Mouse (Mus musculus): ENCODE measurements around the gene Gm10643.

Gm10643 gene

GRCm38 (mm10) chr8:84071921-84072320 is 7.0 kb upstream of the Gm10643 start:
- DNase-seq (ENCODE audit: low spot score), result no peak

DNA sequence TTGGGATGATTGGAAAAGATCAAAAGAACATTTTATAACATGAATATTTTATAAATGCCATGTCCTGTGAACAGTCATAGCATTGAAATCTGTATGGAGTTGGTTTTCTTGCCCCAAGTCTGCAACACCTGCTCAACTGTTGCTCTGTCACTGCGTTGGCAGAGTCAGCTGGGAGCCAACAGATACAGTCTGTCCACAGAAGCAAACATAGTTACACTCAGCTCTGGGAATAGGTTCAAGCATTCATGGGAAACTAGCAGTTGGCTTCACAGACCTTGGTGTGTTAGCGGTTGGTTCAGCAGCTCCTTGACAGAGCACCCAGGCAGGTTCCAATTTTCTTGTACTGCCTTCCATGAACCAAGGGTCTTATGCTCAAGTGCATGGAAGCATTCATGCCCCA is 5.7 kb upstream of the Gm10643 start:
- no peak for DNase-seq (ENCODE audit: low spot score)

DNA sequence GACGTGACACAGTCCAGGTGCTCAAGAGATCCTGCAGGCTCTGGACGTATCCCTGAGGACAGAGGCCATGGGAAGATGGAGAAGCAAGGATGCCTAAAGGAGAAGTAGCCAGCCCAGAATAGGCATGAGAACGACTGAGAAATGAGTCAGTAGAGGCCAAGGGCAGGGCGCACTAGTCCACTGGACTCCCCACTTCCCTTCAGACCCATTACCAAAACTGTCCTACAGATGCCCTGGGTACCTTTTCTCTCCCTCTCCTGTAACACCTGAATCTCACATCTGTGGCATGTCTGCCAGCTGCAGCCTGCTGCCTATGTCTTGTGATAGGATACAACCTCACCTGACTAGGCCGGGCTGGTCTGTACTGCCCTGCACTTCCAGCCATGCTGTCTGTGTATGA is 5.3 kb upstream of the Gm10643 start:
- DNase-seq (ENCODE audit: low spot score), result no peak

DNA sequence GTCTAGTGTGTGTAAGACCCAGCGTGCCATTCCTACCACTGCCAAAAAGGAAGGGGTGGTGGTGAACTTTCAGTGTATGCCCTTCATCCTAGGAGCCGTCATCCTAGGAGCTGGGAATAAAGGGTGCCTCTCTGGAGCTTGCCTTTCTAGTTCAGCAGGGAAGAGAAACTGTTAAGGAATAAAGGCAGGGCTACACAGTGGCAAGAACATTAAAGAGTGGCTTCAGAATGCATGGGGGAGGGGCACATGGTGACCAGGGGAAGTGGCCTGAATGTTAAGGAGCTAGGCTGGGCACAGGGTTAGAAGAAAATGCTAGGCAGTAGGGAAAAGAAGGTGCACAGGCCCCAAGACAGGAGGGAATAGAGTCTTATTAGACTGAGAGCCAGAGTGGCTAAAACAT is 4.8 kb upstream of the Gm10643 start:
- no peak for DNase-seq (ENCODE audit: low spot score)

DNA sequence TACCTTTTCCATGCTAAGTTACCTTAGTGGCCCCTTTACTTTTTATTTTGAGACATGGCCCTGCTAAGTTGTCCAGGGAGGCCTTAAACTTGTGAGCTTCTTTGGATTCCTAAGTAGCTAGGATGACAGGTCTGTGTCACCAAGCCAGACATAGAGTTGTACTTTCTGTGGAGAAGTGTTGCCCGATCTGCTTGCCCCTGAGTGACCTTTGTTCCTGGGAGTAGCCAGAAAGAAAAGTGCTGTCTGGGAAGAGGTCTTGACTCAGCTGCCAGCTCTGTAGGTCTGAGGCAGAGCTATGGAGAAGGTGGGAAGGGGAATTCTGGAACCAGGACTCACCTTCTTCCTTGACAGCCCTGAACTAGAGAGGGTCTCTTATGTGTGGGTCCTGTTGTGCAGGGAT is 4.2 kb upstream of the Gm10643 start:
- DNase-seq (ENCODE audit: low spot score), result no peak

- DNase-seq (ENCODE audit: low spot score), result no peak
Measured at GRCm38 (mm10) chr8:84068316-84069035, 3.5 kb upstream of the Gm10643 start.

- no peak for DNase-seq (ENCODE audit: low spot score)
Measured at GRCm38 (mm10) chr8:84067911-84068310, 3.0 kb upstream of the Gm10643 start.

GRCm38 (mm10) chr8:84067047-84067573 is 2.2 kb upstream of the Gm10643 start:
- DNase-seq (ENCODE audit: low spot score), result peak; percentile 94

- peak; percentile 100 for DNase-seq (ENCODE audit: low spot score)
Measured at GRCm38 (mm10) chr8:84066291-84066930, 1.5 kb upstream of the Gm10643 start, which contains the start of gene Rfx1. Gene Rfx1, plus strand, starts transcription at chr8:84066834.

DNA sequence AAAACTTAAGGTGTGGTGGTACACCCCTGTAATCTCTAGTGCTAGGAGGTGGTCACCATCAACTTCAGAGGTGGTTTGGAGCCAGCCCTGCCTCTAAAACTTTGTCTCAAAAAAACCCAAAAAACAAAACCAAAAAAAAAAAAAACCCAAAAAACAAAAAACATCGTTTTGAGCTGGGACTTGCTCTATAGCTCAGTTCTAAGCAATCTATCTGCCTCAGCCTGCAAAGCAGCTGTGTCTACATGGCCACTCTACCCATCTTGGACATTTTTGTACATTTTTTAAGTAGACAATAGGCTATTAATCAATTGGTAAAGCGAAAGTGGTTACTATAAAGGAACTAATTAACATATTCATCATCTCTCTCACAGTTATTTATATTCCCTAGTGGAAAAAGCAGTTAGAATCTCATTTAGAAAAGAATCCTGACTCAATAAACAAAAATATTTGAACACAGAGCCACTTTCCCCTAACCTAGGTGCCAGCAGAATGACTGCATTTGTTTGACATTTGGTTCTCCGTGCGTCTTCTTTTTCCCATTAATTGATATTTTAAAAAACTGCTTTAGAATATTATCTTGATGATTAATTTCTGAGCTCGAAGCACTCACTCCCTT is 628 bp upstream of the Gm10643 start:
- no peak for DNase-seq (ENCODE audit: low spot score)

DNA sequence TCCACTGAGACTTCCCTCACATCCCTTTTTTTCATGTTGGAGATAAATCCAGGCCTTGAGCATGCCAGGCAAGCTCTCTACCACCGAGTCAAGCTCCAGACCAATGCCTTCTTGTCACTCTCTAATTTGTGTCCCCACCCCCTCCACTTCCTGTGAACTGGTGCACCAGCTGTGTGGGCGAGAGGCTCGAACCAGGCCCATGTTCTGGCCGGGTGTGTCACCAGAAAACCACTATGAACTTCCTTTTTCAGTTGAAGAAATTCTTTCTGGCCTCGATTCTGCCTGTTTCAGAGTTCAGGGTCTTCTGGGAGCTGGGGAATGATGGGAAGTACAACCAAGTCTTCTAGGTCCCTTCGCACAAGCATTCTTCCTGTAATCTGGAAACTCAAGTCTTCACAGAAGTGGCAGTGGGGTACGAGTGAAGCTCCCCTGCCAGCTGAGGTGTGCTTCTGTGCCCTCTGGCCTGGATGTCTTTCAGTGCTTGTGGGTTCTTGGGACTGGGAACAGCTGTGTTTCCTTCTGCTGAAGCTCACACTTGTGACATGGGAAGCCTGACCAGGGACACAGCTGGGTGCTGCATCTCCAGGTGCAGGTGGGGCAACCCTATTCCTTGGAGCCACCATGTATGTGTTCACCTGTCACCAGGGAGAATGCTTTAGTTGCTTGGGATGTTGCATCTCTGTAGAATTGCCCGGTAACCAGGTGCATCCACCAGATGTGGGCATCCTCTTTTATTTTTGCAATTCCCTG is 901 bp downstream of the Gm10643 start:
- peak; percentile 75 for DNase-seq (ENCODE audit: low spot score)

DNA sequence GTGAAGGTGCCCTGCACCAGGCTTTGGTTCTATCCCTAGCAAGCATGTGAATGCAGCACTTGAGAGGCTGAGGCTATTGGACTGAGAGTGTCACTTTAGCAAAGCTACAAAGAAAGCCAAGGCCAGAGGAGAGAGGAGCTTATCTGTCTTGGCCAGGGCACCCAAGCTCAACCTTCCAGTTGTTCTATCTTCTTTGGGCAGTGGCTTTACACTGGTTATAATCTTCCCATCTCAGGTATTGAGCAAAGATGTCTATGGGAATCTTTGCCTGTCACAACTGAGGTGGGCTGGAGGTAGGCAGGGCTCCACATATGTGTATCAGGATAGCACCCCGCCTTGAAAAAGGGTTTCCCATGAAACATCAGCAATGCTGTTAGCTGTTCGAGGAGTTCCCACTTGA is 4.7 kb downstream of the Gm10643 start:
- no peak for DNase-seq (ENCODE audit: low spot score)

DNA sequence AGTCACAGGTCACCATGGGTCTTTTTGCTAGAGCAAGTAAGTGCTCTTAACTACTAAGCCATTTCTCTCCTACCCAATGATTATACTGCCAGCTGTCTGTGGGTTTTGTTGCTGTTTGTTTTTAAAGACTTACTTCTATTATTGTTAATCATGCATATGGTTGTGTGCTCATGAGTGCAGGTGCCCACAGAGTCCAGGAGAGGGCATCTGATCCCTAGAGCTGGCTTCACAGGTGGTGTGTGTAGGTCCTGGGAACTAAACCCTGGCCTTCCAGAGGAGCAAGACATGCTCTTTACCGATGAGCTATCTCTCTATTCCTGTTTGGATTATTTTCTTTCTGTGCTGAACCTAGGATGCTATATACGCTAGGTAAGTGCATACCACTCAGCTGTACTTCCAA is 5.7 kb downstream of the Gm10643 start:
- no peak for DNase-seq (ENCODE audit: low spot score)

GRCm38 (mm10) chr8:84057827-84058226 is 7.1 kb downstream of the Gm10643 start:
- DNase-seq (ENCODE audit: low spot score), result no peak

GRCm38 (mm10) chr8:84053229-84053628 is 11.7 kb downstream of the Gm10643 start:
- no peak for DNase-seq (ENCODE audit: low spot score)

DNA sequence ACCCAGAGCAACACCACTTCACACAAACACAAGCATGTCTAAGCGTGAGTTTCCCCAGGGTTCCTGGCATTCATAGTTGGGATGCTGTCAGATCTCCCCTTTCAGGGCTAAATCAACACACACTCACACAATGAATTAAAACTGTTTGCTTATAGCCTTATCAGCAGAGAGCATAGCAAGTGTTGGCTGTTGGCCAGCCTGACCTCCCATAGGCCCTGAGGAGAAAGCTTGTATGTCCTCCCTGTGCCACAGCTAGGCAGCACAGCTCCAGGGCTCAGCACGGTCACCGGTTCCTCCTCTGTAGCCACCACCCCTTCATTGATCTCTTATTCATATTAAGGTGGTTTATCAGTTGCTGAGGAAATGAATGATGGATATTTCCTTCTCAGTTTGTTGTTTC is 12.2 kb downstream of the Gm10643 start:
- no peak for DNase-seq (ENCODE audit: low spot score)

DNA sequence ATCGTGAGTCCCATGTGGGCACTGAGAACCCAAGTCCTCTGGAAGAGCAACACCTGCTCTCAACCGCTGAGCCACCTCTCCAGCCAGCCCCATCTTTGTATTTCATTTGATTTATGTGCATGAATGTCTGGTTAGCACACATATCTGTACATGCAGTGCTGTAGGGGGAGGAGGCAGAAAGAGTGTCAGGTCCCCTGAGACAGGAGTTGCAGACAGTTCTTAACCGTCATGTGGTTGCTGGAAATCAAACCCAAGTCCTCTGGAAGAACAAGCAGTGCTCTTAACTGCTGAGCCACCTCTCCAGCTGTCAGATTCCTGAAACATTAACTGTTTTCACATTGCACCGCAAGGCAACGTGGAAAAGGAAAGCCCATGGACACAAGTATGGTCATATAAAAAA is 16.8 kb downstream of the Gm10643 start:
- DNase-seq (ENCODE audit: low spot score), result no peak

GRCm38 (mm10) chr8:84046505-84046904 is 18.4 kb downstream of the Gm10643 start:
- no peak for DNase-seq (ENCODE audit: low spot score)

DNA sequence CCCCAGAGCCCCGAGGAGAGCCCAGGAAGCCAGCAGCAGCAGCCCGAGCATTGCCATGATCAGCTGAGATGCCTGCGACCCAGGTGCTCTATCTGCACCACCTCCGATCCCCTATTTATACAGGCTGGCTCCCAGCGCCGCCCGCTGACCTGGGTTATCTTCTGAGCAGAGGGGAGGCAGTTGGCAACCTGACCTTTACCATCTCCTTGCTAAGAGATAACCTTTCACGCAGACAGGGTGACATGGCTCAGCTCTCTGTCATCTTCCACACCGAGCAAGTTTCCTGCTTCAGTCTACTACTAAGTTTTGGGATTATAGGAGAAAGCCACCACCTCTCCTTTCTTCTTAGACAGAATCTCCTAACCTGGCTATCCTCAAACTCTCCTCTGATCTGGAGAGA is 20.0 kb downstream of the Gm10643 start, which contains the start of gene Rln3:
Gene Rln3, minus strand, starts transcription at position 101 of the 400 bp plus-strand sequence.
- no peak for DNase-seq (ENCODE audit: low spot score)

DNA sequence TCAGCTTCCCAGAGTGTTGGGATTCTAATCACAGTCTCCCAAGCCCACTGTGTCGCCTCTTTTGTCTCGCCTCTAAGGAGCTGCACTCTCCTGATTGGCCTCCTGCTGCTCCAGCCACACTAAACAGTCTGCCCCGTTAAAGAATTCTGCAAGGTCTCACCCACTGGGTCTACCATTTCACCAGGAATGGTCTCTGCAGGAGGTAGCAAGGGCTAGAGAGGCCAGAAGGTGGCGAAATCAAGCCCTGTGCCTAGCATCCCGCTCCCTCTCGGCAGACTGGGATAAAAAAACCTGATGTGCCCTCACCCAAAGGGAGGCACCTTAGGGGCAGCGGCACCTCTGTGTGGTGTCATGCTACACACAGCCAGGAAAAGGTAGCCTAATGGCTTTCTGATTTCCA is 20.8 kb downstream of the Gm10643 start:
- DNase-seq (ENCODE audit: low spot score), result no peak

DNA sequence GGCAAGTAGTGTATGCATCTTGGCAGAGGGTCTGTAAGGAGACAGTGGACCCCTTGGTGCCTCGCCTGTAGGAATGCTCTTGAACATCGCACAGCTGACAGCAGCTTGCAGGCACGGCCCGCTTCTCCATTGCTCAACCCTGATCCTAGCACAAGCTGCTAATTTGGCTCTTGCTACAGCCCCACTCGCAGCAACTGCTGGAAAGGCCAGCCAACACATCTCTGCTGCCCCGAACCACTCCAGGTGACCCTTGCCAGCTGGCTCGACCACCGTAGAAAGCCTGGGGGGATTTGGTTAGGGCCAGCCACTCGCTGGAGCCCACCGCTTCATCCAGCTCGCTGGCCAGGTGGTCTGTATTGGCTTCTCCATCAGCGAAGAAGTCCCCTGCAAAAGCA is 22.0 kb downstream of the Gm10643 start:
- no peak for DNase-seq (ENCODE audit: low spot score)
